Mouse (Mus musculus) neural tube, embryonic 12.5 days (tissue): ENCODE measurements at regions not wholly inside any gene's neighbourhood (a gene's known extent, or its start where the extent isn't known, plus 50 kb on each side); places are given as distances from the start of the nearest gene placed in this dataset.

Source experiments
- ATAC-seq: fragments of 200-750 bp; cut with Nextera tagmentation; 2 replicates; pipeline ENCODE4 v1.8.0; 2017; ENCODE audit warnings: low read depth, mild to moderate bottlenecking, moderate TSS enrichment, moderate library complexity; ENCODE audit not compliant: low FRiP score
- H3K27ac ChIP-seq: fragments of 300-500 bp; sonication (generic); 2 replicates; pipeline ENCODE4 v1.5.1; 2016
- H3K27me3 ChIP-seq: fragments of 300-500 bp; sonication (generic); replicated peaks from 2 replicates; pipeline ENCODE4 v1.6.1; 2016; ENCODE audit warnings: mild to moderate bottlenecking
- H3K36me3 ChIP-seq: fragments of 300-500 bp; sonication (generic); 2 replicates; pipeline ENCODE4 v1.6.1; 2016; ENCODE audit warnings: mild to moderate bottlenecking
- H3K4me1 ChIP-seq: fragments of 300-500 bp; sonication (generic); 2 replicates; pipeline ENCODE4 v1.6.1; 2016
- H3K4me2 ChIP-seq: fragments of 300-500 bp; sonication (generic); replicated peaks from 2 replicates; pipeline ENCODE4 v1.6.1; 2016; ENCODE audit warnings: mild to moderate bottlenecking
- H3K4me3 ChIP-seq: fragments of 300-500 bp; sonication (generic); 2 replicates; pipeline ENCODE4 v1.5.1; 2016
- H3K9ac ChIP-seq: fragments of 300-500 bp; sonication (generic); 2 replicates; pipeline ENCODE4 v1.6.1; 2016; ENCODE audit warnings: mild to moderate bottlenecking
- H3K9me3 ChIP-seq: fragments of 300-500 bp; sonication (generic); 2 replicates; pipeline ENCODE4 v1.6.1; 2016; ENCODE audit warnings: mild to moderate bottlenecking
- WGBS: fragments of 180-500 bp; shearing (Covaris S2); methylation state at CpG from one replicate; pipeline ENCODE4 v1.1.7; 2016; 5-methylcytosine and 5-hydroxymethylcytosine counted together

DNA sequence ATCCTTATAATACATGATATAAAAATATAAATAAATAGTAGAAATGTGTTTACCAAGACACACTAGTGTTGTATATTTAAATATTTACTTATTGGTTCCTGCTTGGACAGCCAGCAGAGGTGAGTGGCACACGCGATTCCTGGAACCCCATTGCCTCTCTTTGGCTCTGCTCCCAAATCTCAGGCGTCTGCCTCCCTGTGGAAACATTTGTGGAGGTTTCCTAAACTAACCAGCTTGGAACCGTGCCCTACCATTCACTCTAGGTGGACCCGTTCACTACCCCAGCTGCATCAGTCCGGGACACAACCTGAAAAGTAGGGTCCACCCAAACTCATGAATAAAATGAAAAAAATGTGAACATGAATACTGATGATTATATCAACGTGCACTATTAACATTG, 404.0 kb upstream of the Defb41 start:
- Histone ChIP-seq H3K27me3 (no peaks in the 10 kb centered on the region), H3K27ac (no peak overlapping the region), H3K4me3 (no peak overlapping the region), H3K36me3 (no peaks in the 10 kb centered on the region), H3K9me3 (no peaks in the 10 kb centered on the region), H3K9ac (no peak overlapping the region), H3K4me1 (no peaks in the 10 kb centered on the region), H3K4me2 (no peak overlapping the region)
- WGBS: 87% methylated on average over 7 of the region's 7 CpGs
- ATAC-seq: no peak

- Histone ChIP-seq H3K36me3 (no peaks in the 10 kb centered on the region), H3K9me3 (no peaks in the 10 kb centered on the region), H3K4me2 (no peak overlapping the region), H3K27ac (no peak overlapping the region), H3K9ac (no peak overlapping the region), H3K4me1 (no peaks in the 10 kb centered on the region), H3K27me3 (no peaks in the 10 kb centered on the region), H3K4me3 (no peak overlapping the region)
- WGBS: 93% methylated on average over 5 of the region's 5 CpGs
- no peak for ATAC-seq
Observed at GRCm38 (mm10) chr1:18668265-18668664, 403.3 kb upstream of the Defb41 start.

GRCm38 (mm10) chr1:18640858-18641257, 375.9 kb upstream of the Defb41 start:
- H3K27ac ChIP-seq: no peak overlapping the region
- no peak overlapping the region for H3K9ac ChIP-seq
- H3K27me3 ChIP-seq: no peaks in the 10 kb centered on the region
- no peaks in the 10 kb centered on the region for H3K36me3 ChIP-seq
- no peaks in the 10 kb centered on the region for H3K4me1 ChIP-seq
- H3K9me3 ChIP-seq: no peaks in the 10 kb centered on the region
- H3K4me2 ChIP-seq: no peak overlapping the region
- ATAC-seq: no peak
- no peak overlapping the region for H3K4me3 ChIP-seq

- 0 out of 2 replicates have a peak, but pooled peaks have one; percentile 25 for ATAC-seq
- 44% methylated on average over 8 of the region's 8 CpGs for WGBS
Observed at GRCm38 (mm10) chr1:18639460-18640300, 374.7 kb upstream of the Defb41 start.

DNA sequence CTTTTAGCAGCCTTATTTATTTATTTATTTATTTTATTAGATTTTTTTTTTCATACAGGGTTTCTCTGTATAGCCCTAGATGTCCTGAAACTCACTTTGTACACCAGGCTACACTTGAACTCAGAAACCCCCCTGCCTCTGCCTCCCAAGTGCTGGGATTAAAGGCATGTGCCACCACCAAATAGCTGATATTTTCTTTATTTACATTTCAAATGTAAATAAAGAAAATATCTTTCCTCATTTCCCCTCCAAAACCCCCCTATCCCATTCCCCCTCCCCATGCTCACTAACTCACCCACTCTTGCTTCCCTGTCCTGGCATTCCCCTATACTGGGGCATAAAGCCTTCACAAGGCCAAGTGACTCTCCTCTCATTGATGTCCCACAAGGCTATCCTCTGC, 372.4 kb upstream of the Defb41 start:
- no peak overlapping the region for H3K27ac ChIP-seq
- no peaks in the 10 kb centered on the region for H3K36me3 ChIP-seq
- no peaks in the 10 kb centered on the region for H3K4me1 ChIP-seq
- no peak for ATAC-seq
- no peak overlapping the region for H3K9ac ChIP-seq
- no peaks in the 10 kb centered on the region for H3K27me3 ChIP-seq
- no peak overlapping the region for H3K4me2 ChIP-seq
- no peak overlapping the region for H3K4me3 ChIP-seq
- no peaks in the 10 kb centered on the region for H3K9me3 ChIP-seq

More at GRCm38 (mm10) chr1:18639460-18640300, 374.7 kb upstream of the Defb41 start:
- H3K36me3 ChIP-seq: no peaks in the 10 kb centered on the region
- H3K9ac ChIP-seq: no peak overlapping the region
- H3K27me3 ChIP-seq: no peaks in the 10 kb centered on the region
- H3K9me3 ChIP-seq: no peaks in the 10 kb centered on the region
- no peaks in the 10 kb centered on the region for H3K4me1 ChIP-seq
- 0 out of 2 replicates have a peak overlapping the region, but pooled peaks have one; percentile 2 for H3K4me2 ChIP-seq
- H3K27ac ChIP-seq: no peak overlapping the region
- no peak overlapping the region for H3K4me3 ChIP-seq

DNA sequence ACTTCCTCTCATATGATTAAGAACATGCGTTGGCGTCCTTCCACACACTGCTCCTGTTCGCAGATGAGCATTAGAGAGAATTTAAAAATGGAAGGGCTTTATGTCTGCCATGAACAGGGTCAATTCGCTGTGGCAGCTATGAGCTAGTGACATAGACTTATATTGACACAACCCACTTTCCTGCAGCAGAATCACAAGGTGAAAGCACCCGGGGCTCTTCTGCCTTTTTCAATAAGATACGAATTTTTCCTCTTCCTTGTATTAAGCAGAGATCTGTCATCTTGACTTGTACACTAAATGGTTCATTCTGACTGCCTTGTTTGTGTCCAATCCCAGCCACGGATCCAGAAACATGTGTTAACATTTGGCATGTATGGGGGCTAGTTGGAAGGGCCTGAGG, 345.3 kb upstream of the Defb41 start:
- no peak overlapping the region for H3K9ac ChIP-seq
- 88% methylated on average over 7 of the region's 7 CpGs for WGBS
- no peak overlapping the region for H3K4me3 ChIP-seq
- no peaks in the 10 kb centered on the region for H3K36me3 ChIP-seq
- H3K4me2 ChIP-seq: no peak overlapping the region
- H3K4me1 ChIP-seq: no peaks in the 10 kb centered on the region
- no peaks in the 10 kb centered on the region for H3K9me3 ChIP-seq
- ATAC-seq: no peak
- no peak overlapping the region for H3K27ac ChIP-seq
- H3K27me3 ChIP-seq: no peaks in the 10 kb centered on the region

DNA sequence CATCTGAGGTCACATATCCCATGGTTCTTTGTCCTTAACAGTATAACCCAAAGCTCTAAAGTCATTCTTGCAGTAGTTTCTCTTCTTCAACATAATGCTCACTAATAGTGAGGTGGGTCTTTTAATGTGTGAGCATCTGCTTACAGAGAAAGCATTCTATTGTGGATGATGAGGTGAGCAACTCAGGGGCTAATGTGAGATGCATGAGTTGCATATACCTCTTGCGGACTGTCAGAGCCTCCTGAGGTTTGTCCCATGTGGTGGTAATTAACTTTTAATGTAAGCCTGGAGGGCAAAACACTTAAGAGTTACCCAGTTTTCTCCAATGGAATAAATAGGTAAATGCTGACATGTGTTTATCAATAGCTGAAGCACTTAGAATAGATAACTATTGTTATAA, 334.9 kb upstream of the Defb41 start:
- 59% methylated on average over 1 of the region's 1 CpGs for WGBS
- Histone ChIP-seq H3K36me3 (no peaks in the 10 kb centered on the region), H3K4me2 (no peak overlapping the region), H3K27ac (no peak overlapping the region), H3K27me3 (no peaks in the 10 kb centered on the region), H3K9ac (no peak overlapping the region), H3K9me3 (no peaks in the 10 kb centered on the region), H3K4me1 (no peaks in the 10 kb centered on the region), H3K4me3 (no peak overlapping the region)
- no peak; the same call in 1 of the 2 replicates for ATAC-seq

GRCm38 (mm10) chr1:18598908-18599307, 334.0 kb upstream of the Defb41 start:
- WGBS: 25% methylated on average over 4 of the region's 4 CpGs
- H3K4me3 ChIP-seq: no peak overlapping the region
- ATAC-seq: 0 out of 2 replicates have a peak, but pooled peaks have one; percentile 24

GRCm38 (mm10) chr1:18583358-18584128, 318.6 kb upstream of the Defb41 start:
- H3K4me1 ChIP-seq: no peaks in the 10 kb centered on the region
- no peaks in the 10 kb centered on the region for H3K27me3 ChIP-seq
- ATAC-seq: no peak
- no peak overlapping the region for H3K27ac ChIP-seq
- H3K9me3 ChIP-seq: no peaks in the 10 kb centered on the region
- H3K9ac ChIP-seq: no peak overlapping the region
- no peak overlapping the region for H3K4me2 ChIP-seq
- WGBS: 70% methylated on average over 6 of the region's 6 CpGs
- H3K4me3 ChIP-seq: no peak overlapping the region
- no peaks in the 10 kb centered on the region for H3K36me3 ChIP-seq

More at GRCm38 (mm10) chr1:18598908-18599307, 334.0 kb upstream of the Defb41 start:
- H3K36me3 ChIP-seq: no peaks in the 10 kb centered on the region
- H3K9ac ChIP-seq: no peak overlapping the region
- no peak overlapping the region for H3K27ac ChIP-seq
- H3K27me3 ChIP-seq: no peaks in the 10 kb centered on the region
- H3K4me1 ChIP-seq: no peaks in the 10 kb centered on the region
- H3K4me2 ChIP-seq: no peak overlapping the region
- H3K9me3 ChIP-seq: no peaks in the 10 kb centered on the region

DNA sequence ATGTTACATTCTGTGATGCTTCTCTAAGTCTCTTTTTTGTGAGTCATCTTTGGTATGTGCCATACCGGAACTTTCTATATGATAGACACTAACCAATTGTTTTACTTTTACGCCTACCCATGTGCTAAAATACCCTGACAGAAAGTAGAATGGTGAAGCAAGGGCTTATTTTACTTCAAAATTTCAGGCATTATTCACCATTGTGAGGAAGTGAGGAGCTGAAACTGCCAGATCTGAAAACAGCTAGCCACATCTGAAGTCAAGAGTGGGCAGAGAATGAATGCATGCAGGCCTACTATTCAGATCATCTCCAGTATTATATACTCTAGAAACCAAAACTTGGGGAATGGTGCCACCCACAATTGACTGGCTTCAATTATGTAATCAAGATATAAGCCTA, 313.7 kb upstream of the Defb41 start:
- no peak for ATAC-seq
- Histone ChIP-seq H3K4me2 (no peak overlapping the region), H3K4me1 (no peaks in the 10 kb centered on the region), H3K27ac (no peak overlapping the region), H3K27me3 (no peaks in the 10 kb centered on the region), H3K36me3 (no peaks in the 10 kb centered on the region), H3K9ac (no peak overlapping the region), H3K9me3 (no peaks in the 10 kb centered on the region), H3K4me3 (no peak overlapping the region)
- WGBS: 85% methylated on average over 2 of the region's 2 CpGs

DNA sequence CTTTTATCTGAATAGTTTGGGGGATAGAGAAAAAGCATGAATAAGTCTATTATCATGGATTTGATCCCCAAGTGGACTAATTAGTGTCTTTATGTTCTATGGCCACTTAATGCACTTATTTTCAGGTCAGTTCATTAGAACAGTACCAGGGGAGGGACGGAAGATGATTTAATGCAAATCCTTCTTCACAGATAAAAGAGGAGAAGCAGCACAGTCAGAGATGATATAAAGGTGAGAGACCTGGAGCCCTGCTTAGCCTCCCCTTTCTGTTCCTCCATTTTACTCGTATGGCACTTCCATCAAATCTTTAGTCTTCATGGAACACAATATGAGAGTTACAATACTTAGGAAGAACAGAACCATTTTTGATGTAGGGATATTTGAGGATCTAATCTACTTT, 302.1 kb upstream of the Defb41 start:
- no peaks in the 10 kb centered on the region for H3K4me1 ChIP-seq
- H3K9me3 ChIP-seq: no peaks in the 10 kb centered on the region
- no peaks in the 10 kb centered on the region for H3K36me3 ChIP-seq
- H3K27me3 ChIP-seq: no peaks in the 10 kb centered on the region
- H3K9ac ChIP-seq: no peak overlapping the region
- WGBS: 71% methylated on average over 2 of the region's 2 CpGs
- H3K4me3 ChIP-seq: no peak overlapping the region
- no peak overlapping the region for H3K4me2 ChIP-seq
- ATAC-seq: no peak
- no peak overlapping the region for H3K27ac ChIP-seq

GRCm38 (mm10) chr1:18551211-18551610, 286.3 kb upstream of the Defb41 start:
- Histone ChIP-seq H3K9me3 (no peaks in the 10 kb centered on the region), H3K4me3 (no peak overlapping the region), H3K36me3 (no peaks in the 10 kb centered on the region), H3K27ac (no peak overlapping the region), H3K4me2 (no peak overlapping the region), H3K27me3 (no peaks in the 10 kb centered on the region), H3K9ac (no peak overlapping the region), H3K4me1 (no peaks in the 10 kb centered on the region)
- no peak for ATAC-seq
- 74% methylated on average over 2 of the region's 2 CpGs for WGBS
